Mouse (Mus musculus) MEL (cell line): ENCODE measurements around the gene Fibin. TPM values are rescaled to one million over a fixed set of nuclear protein-coding genes. Genes with fewer than 3 reads are reported as not detected.

Experiments used
- DNase-seq: peaks from one replicate; pipeline ENCODE4 v3.0.0; 2011; ENCODE audit warnings: low read depth, low spot score
- H3K27ac ChIP-seq: 2 replicates; pipeline ENCODE4 v1.5.1; 2012; ENCODE audit warnings: low read depth, mild to moderate bottlenecking, control low read depth, low read length, moderate library complexity; ENCODE audit not compliant: control insufficient read depth
- H3K27me3 ChIP-seq, 2 experiments: fragments of 150-350 bp in 1 of 2; sonication (generic) in 1 of 2; 2 replicates each; pipeline ENCODE4 v1.6.1; 2012; ENCODE audit warnings: low read length in 2 of 2, mild to moderate bottlenecking in 2 of 2, improper control_type of control experiment in 1 of 2, moderate library complexity in 1 of 2; ENCODE audit not compliant: insufficient read depth in 2 of 2, control insufficient read depth in 1 of 2
- H3K36me3 ChIP-seq, 2 experiments: 2 replicates each; pipeline ENCODE4 v1.6.1; 2012 to 2014; ENCODE audit warnings: low read length in 2 of 2, improper control_type of control experiment in 1 of 2, inconsistent platforms in 1 of 2, mild to moderate bottlenecking in 1 of 2; ENCODE audit not compliant: insufficient read depth in 2 of 2, control insufficient read depth in 1 of 2
- H3K4me1 ChIP-seq, 2 experiments: fragments of 150-350 bp in 1 of 2; sonication (generic) in 1 of 2; 2 replicates each; pipeline ENCODE4 v1.6.1; 2012; ENCODE audit warnings: low read length in 2 of 2, improper control_type of control experiment in 1 of 2, mild to moderate bottlenecking in 1 of 2; ENCODE audit not compliant: insufficient read depth in 2 of 2, control insufficient read depth in 1 of 2
- H3K4me3 ChIP-seq, 2 experiments: fragments of 150-350 bp in 1 of 2; sonication (generic) in 1 of 2; 2 replicates each; pipeline ENCODE4 v1.5.1; 2012; ENCODE audit warnings: low read depth in 2 of 2, low read length in 2 of 2, mild to moderate bottlenecking in 2 of 2, moderate library complexity in 2 of 2, control low read depth in 1 of 2, improper control_type of control experiment in 1 of 2; ENCODE audit not compliant: control insufficient read depth in 1 of 2, insufficient read depth in 1 of 2
- H3K79me2 ChIP-seq: 2 replicates; pipeline ENCODE4 v1.6.1; 2012; ENCODE audit warnings: mild to moderate bottlenecking, low read length, moderate library complexity; ENCODE audit not compliant: control insufficient read depth, poor library complexity, insufficient read depth
- H3K9ac ChIP-seq: 2 replicates; pipeline ENCODE4 v1.6.1; 2012; ENCODE audit warnings: low read depth, mild to moderate bottlenecking, control low read depth, low read length, moderate library complexity; ENCODE audit not compliant: control insufficient read depth, poor library complexity, severe bottlenecking
- H3K9me3 ChIP-seq: fragments of 150-350 bp; sonication (generic); replicated peaks from 2 replicates; pipeline ENCODE4 v1.6.1; 2012; ENCODE audit warnings: mild to moderate bottlenecking, low read length, improper control_type of control experiment, moderate library complexity; ENCODE audit not compliant: insufficient read depth
- BHLHE40 ChIP-seq: IDR thresholded peaks from 2 replicates; pipeline ENCODE4 v1.6.1; 2012; ENCODE audit warnings: low read depth, mild to moderate bottlenecking, inconsistent platforms, low read length, improper control_type of control experiment, borderline replicate concordance
- E2F4 ChIP-seq: IDR thresholded peaks from 2 replicates; pipeline ENCODE4 v1.6.1; 2011; ENCODE audit warnings: low read depth, low read length, improper control_type of control experiment, borderline replicate concordance
- ETS1 ChIP-seq: IDR thresholded peaks from 2 replicates; pipeline ENCODE4 v1.6.1; 2012; ENCODE audit warnings: low read depth, mild to moderate bottlenecking, inconsistent platforms, low read length, improper control_type of control experiment, moderate library complexity
- GATA1 ChIP-seq: IDR thresholded peaks from 2 replicates; pipeline ENCODE4 v1.6.1; 2011; ENCODE audit warnings: low read depth, low read length, improper control_type of control experiment
- JUND ChIP-seq: IDR thresholded peaks from 2 replicates; pipeline ENCODE4 v1.6.1; 2011; ENCODE audit warnings: low read depth, mild to moderate bottlenecking, improper control_type of control experiment, low read length
- KAT2A ChIP-seq: conservative IDR thresholded peaks from 2 replicates; pipeline ENCODE4 v1.6.1; 2012; ENCODE audit warnings: low read depth, low read length, improper control_type of control experiment, inconsistent platforms
- MAZ ChIP-seq: IDR thresholded peaks from 2 replicates; pipeline ENCODE4 v1.6.1; 2012; ENCODE audit warnings: low read depth, mild to moderate bottlenecking, inconsistent platforms, low read length, improper control_type of control experiment
- MEF2A ChIP-seq: IDR thresholded peaks from 2 replicates; pipeline ENCODE4 v1.6.1; 2014; ENCODE audit warnings: low read depth, mild to moderate bottlenecking, inconsistent platforms, low read length, improper control_type of control experiment; ENCODE audit not compliant: poor library complexity, insufficient replicate concordance, severe bottlenecking; ENCODE audit errors: extremely low read depth
- MXI1 ChIP-seq: IDR thresholded peaks from 2 replicates; pipeline ENCODE4 v1.6.1; 2011; ENCODE audit warnings: mild to moderate bottlenecking, low read depth, low read length, improper control_type of control experiment
- NELFE ChIP-seq: IDR thresholded peaks from 2 replicates; pipeline ENCODE4 v1.6.1; 2011; ENCODE audit warnings: low read depth, low read length, improper control_type of control experiment
- NRF1 ChIP-seq: IDR thresholded peaks from 2 replicates; pipeline ENCODE4 v1.6.1; 2014; ENCODE audit warnings: low read depth, mild to moderate bottlenecking, inconsistent platforms, low read length, improper control_type of control experiment, moderate library complexity; ENCODE audit not compliant: poor library complexity, insufficient read depth, severe bottlenecking
- POLR2AphosphoS5 ChIP-seq: IDR thresholded peaks from 2 replicates; pipeline ENCODE4 v1.6.1; 2012; ENCODE audit warnings: low read depth, borderline replicate concordance, mild to moderate bottlenecking, inconsistent platforms, low read length, moderate library complexity, mixed read lengths
- TBP ChIP-seq: IDR thresholded peaks from 2 replicates; pipeline ENCODE4 v1.8.0; 2011; ENCODE audit warnings: low read depth, low read length, improper control_type of control experiment
- TCF12 ChIP-seq: IDR thresholded peaks from 2 replicates; pipeline ENCODE4 v1.6.1; 2014; ENCODE audit warnings: low read depth, mild to moderate bottlenecking, inconsistent platforms, low read length, improper control_type of control experiment, moderate library complexity
- UBTF ChIP-seq: IDR thresholded peaks from 2 replicates; pipeline ENCODE4 v1.6.1; 2012; ENCODE audit warnings: low read depth, mild to moderate bottlenecking, inconsistent platforms, low read length, improper control_type of control experiment, moderate library complexity, borderline replicate concordance; ENCODE audit not compliant: insufficient read depth
- USF2 ChIP-seq, 2 experiments: IDR thresholded peaks; 2 replicates each; pipeline ENCODE4 v1.6.1; 2011 to 2012; ENCODE audit warnings: improper control_type of control experiment in 2 of 2, low read length in 2 of 2, borderline replicate concordance in 1 of 2, inconsistent platforms in 1 of 2, low read depth in 1 of 2, mild to moderate bottlenecking in 1 of 2; ENCODE audit not compliant: insufficient read depth in 1 of 2
- ZC3H11A ChIP-seq: IDR thresholded peaks from 2 replicates; pipeline ENCODE4 v1.6.1; 2012; ENCODE audit warnings: low read depth, mild to moderate bottlenecking, inconsistent platforms, low read length, improper control_type of control experiment
- ZKSCAN1 ChIP-seq: IDR thresholded peaks from 2 replicates; pipeline ENCODE4 v1.6.1; 2012; ENCODE audit warnings: low read depth, mild to moderate bottlenecking, inconsistent platforms, low read length, improper control_type of control experiment, moderate library complexity
- polyA plus RNA-seq, 2 experiments: library from polyadenylated mRNA; stranded (reverse) in 1 of 2; unstranded in 1 of 2; fragments of >175 nt in 1 of 2; fragments of >200 nt in 1 of 2; gene quantifications; 2 replicates each; pipeline versions ENCODE4 v1.2.1 to v1.2.4; 2012; ENCODE audit warnings: low replicate concordance in 2 of 2, low read depth in 1 of 2; ENCODE audit not compliant: insufficient read length in 2 of 2, insufficient read depth in 1 of 2, missing spikeins in 1 of 2
- total RNA-seq: library from RNA; depleted of rRNA; stranded (reverse); fragments of 300-350 nt; gene quantifications from 2 replicates; pipeline ENCODE4 v1.2.3, GENCODE M21; 2012; rRNA removed

Gene Fibin
- total and polyA plus RNA-seq, 3 experiments: not detected

DNA sequence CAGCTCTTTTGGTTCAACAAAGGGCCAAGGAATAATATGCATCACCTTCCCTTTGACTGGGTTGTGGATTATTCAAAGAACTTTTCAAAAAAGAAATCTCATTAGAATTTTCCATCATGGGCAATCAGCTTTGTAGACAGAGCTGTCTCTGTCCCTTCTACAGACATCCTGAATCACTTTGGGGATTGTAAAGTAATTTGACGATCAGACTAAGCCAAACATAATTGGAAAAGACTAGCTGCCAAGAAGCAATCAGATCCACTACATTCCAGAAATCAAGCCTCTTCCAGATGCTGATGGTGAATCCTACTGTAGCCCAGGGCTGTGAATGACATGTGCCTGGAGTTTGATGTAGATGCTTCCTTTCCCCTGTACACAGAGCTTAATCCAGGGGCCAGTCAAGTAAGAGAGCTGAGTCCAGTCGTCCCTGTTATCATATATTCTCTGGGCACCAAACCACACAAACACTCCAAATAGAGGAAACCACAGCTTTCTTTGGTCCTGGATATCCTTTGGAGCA, 49.6 kb downstream of the Fibin start:
- TF ChIP-seq MEF2A (no peak), KAT2A (no peak), ZC3H11A (no peak), BHLHE40 (no peak), JUND (no peak), USF2 (IDR thresholded peaks at IDR 0.05; ENCODE audit: borderline replicate concordance in 1 of 2, insufficient read depth in 1 of 2, low read depth in 1 of 2, low read length in 2 of 2) (no peak), ETS1 (no peak), ZKSCAN1 (no peak), MXI1 (no peak), NELFE (no peak), UBTF (no peak), NRF1 (no peak), GATA1 (no peak), TBP (no peak), POLR2AphosphoS5 (no peak), E2F4 (no peak), MAZ (no peak), TCF12 (no peak)
- TF ChIP-seq, all 39 proteins: peak for 0

More for the DNA sequence above, 49.6 kb downstream of the Fibin start:
- Histone ChIP-seq H3K79me2 (no peaks in the 10 kb centered on the region), H3K4me1 (no peaks in the 10 kb centered on the region), H3K36me3 (no peaks in the 10 kb centered on the region), H3K27me3 (no peaks in the 10 kb centered on the region), H3K4me3 (no peak overlapping the region), H3K9ac (no peak overlapping the region), H3K27ac (no peak overlapping the region), H3K9me3 (no peaks in the 10 kb centered on the region)
- no peak for DNase-seq

Other genes with a start within 250 kb of the Fibin start
- not detected in 2 replicates for gene Bbox1, start 48.6 kb downstream of the Fibin start, total RNA-seq
- not detected for gene Bbox1, start 48.6 kb downstream of the Fibin start, polyA plus RNA-seq
- not detected in 2 replicates for gene Slc5a12, start 234.1 kb upstream of the Fibin start, total RNA-seq
- not detected for gene Slc5a12, start 234.1 kb upstream of the Fibin start, polyA plus RNA-seq